Mouse (Mus musculus) thymus, postnatal 4 days (tissue): ENCODE results near the gene Gm10401.

Experiments used
- DNase-seq: peaks from one replicate; pipeline ENCODE4 v3.0.0; 2021

Gene Gm10401

GRCm38 (mm10) chr5:115068671-115069421, 29.2 kb downstream of the Gm10401 start:
- no peak for DNase-seq

DNA sequence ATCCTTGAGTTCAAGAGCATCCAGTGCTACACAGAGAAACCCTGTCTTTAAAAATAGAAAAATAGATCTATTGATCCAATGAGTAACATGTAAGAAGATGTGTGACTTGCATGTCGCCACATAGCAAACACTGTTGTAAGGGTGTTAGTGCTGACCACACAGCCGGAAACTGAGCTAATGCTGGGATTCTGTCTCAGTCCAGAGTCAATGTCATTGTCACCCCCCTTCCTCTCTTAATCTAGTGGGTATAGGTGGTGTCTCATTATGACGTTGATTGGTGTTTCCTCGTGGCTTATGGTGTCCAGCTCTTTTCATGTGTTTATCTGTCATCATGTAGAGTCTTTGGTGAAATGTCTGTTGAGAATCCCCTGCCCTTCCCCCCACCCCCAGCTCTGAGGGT, 31.9 kb downstream of the Gm10401 start:
- DNase-seq = no peak

GRCm38 (mm10) chr5:115063391-115063790, 34.7 kb downstream of the Gm10401 start:
- no peak for DNase-seq

GRCm38 (mm10) chr5:115062566-115062965, 35.5 kb downstream of the Gm10401 start:
- DNase-seq = no peak

- DNase-seq = no peak
These were observed 37.1 kb downstream of the Gm10401 start for GRCm38 (mm10) chr5:115060977-115061376.

GRCm38 (mm10) chr5:115060067-115060695, 37.9 kb downstream of the Gm10401 start:
- no peak for DNase-seq

- DNase-seq = no peak
These were observed 39.4 kb downstream of the Gm10401 start for GRCm38 (mm10) chr5:115058584-115059297.

- no peak for DNase-seq
These were observed 40.9 kb downstream of the Gm10401 start for GRCm38 (mm10) chr5:115057153-115057552.

- DNase-seq = no peak
These were observed 42.7 kb downstream of the Gm10401 start for GRCm38 (mm10) chr5:115055418-115055817.

GRCm38 (mm10) chr5:115053791-115054396, 44.2 kb downstream of the Gm10401 start:
- DNase-seq = no peak

DNA sequence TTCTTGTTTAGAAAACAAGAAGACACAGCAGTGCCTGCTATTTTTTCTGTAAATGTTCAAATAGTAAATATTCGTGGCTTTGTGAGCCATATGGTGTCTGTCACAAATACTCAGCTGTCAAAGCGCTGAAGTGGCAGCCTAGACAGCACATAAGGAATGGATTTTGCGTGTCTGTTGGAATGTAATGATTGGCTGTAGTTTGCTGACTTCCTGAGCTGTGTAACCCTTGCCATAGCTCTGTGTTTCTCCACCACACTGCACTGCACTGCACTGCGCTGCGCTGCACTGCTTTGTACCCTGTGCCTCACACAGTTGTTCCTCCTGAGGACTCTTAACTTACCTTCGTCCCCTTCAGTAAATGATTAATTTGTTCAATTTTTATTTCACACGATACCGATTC, 45.5 kb downstream of the Gm10401 start:
- DNase-seq = no peak

DNA sequence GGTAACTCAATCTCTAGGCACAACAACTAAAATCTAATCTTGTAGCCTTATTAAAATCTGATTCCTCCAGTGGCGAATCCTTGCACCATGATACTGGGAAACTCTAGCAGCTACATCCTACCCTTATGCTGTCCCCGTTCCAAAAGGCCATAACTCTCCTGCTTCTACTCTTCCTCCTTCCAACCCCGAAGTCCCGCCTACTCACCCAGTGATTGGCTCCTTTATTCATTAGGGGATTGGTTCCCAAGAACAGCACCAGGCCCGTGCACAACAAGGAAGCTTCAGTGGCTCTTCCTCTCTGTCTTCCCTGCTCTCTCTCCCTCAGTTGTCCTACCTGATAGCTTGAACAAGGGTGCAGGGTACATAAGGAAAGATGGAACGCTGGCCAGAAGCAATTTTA, 47.3 kb downstream of the Gm10401 start:
- DNase-seq = no peak

GRCm38 (mm10) chr5:115049692-115050091, 48.4 kb downstream of the Gm10401 start:
- no peak for DNase-seq
